Mouse (Mus musculus) liver, embryonic 14.5 days (tissue): Measurements from ENCODE around the gene Dtx3l. TPM values are rescaled to one million over a fixed set of nuclear protein-coding genes. Genes with fewer than 3 reads are reported as not detected.

ENCODE experiments used
- ATAC-seq: fragments of 200-750 bp; cut with Nextera tagmentation; 2 replicates; pipeline ENCODE4 v1.8.0; 2017; ENCODE audit warnings: moderate number of reproducible peaks, mild to moderate bottlenecking, moderate library complexity; ENCODE audit not compliant: insufficient read depth
- DNase-seq, 3 experiments: peaks; one replicate each; pipeline ENCODE4 v3.0.0-alpha.2; 2012 to 2013; ENCODE audit warnings: low read depth in 3 of 3, low spot score in 3 of 3
- H3K27ac ChIP-seq: fragments of 300-500 bp; sonication (generic); 2 replicates; pipeline ENCODE4 v1.5.1; 2014; ENCODE audit warnings: moderate library complexity, mild to moderate bottlenecking, control low read depth, inconsistent platforms
- H3K27me3 ChIP-seq: fragments of 300-500 bp; sonication (generic); 2 replicates; pipeline ENCODE4 v1.6.1; 2014; ENCODE audit warnings: mild to moderate bottlenecking, low read length, moderate library complexity; ENCODE audit not compliant: control insufficient read depth, insufficient read depth
- H3K36me3 ChIP-seq: fragments of 300-500 bp; sonication (generic); replicated peaks from 2 replicates; pipeline ENCODE4 v1.6.1; 2014; ENCODE audit warnings: low read depth; ENCODE audit not compliant: control insufficient read depth, insufficient read depth
- H3K4me1 ChIP-seq, 2 experiments: fragments of 200-500 bp in 1 of 2; fragments of 300-500 bp in 1 of 2; sonication (generic) in 1 of 2; replicated peaks; 2 replicates each; pipeline ENCODE4 v1.6.1; 2012 to 2014; ENCODE audit warnings: antibody characterized with exemption in 1 of 2, inconsistent platforms in 1 of 2, low read length in 1 of 2; ENCODE audit not compliant: control insufficient read depth in 2 of 2, insufficient read depth in 2 of 2
- H3K4me2 ChIP-seq: fragments of 300-500 bp; sonication (generic); 2 replicates; pipeline ENCODE4 v1.6.1; 2014; ENCODE audit warnings: low read depth, mild to moderate bottlenecking, control low read depth, moderate library complexity
- H3K4me3 ChIP-seq, 2 experiments: fragments of 200-500 bp in 1 of 2; fragments of 300-500 bp in 1 of 2; sonication (generic) in 1 of 2; 2 replicates each; pipeline ENCODE4 v1.5.1; 2012 to 2014; ENCODE audit warnings: low read depth in 2 of 2, low read length in 2 of 2, mild to moderate bottlenecking in 2 of 2, control low read depth in 1 of 2, inconsistent platforms in 1 of 2, moderate library complexity in 1 of 2; ENCODE audit not compliant: insufficient read depth in 1 of 2
- H3K9ac ChIP-seq: fragments of 300-500 bp; sonication (generic); replicated peaks from 2 replicates; pipeline ENCODE4 v1.6.1; 2014; ENCODE audit warnings: mild to moderate bottlenecking, control low read depth, moderate library complexity
- H3K9me3 ChIP-seq: fragments of 300-500 bp; sonication (generic); 2 replicates; pipeline ENCODE4 v1.6.1; 2016; ENCODE audit warnings: low read length, mixed read lengths; ENCODE audit not compliant: control insufficient read depth
- CTCF ChIP-seq: IDR thresholded peaks from 2 replicates; pipeline ENCODE4 v1.5.1; 2016; ENCODE audit warnings: antibody characterized with exemption, low read depth, control low read depth
- EP300 ChIP-seq: IDR thresholded peaks from 2 replicates; pipeline ENCODE4 v1.6.1; 2016; ENCODE audit warnings: antibody characterized with exemption, low read depth
- WGBS: fragments of 180-500 bp; shearing (Covaris S2); extraction: QIAGEN DNeasy Blood & Tissue Kit; methylation state at CpG from one replicate; pipeline ENCODE4 v1.1.7; 2014; ENCODE audit not compliant: insufficient replicate concordance; 5-methylcytosine and 5-hydroxymethylcytosine counted together
- polyA plus RNA-seq, 2 experiments: library from polyadenylated mRNA; depleted of rRNA in 1 of 2; stranded (reverse) in 1 of 2; unstranded in 1 of 2; fragments of >200 nt; fragmentation: Nextera tagmentation in 1 of 2; extraction: Ambion mirVana in 1 of 2; gene quantifications; 2 replicates each; pipeline versions ENCODE4 v1.2.1 to v1.2.3; 2012 to 2014

Gene Dtx3l
- polyA plus RNA-seq, 2 experiments = 1.9 to 3.5 TPM

- TF ChIP-seq EP300 (no peak), CTCF (no peak)
- no peak overlapping the region for H3K9ac ChIP-seq
- WGBS = 43% methylated on average over 4 of the region's 4 CpGs
- no peak overlapping the region for H3K4me3 ChIP-seq
- H3K36me3 ChIP-seq = no peaks in the 10 kb centered on the region
- no peak overlapping the region for H3K4me2 ChIP-seq
- no peaks in the 10 kb centered on the region for H3K27me3 ChIP-seq
- no peak overlapping the region for H3K27ac ChIP-seq
- no peak for DNase-seq
- H3K4me1 ChIP-seq = peaks cover 2 to 8% of the 10 kb centered on the region in 2 experiments; a peak in 3 of 4 replicates
- H3K9me3 ChIP-seq = no peaks in the 10 kb centered on the region
- ATAC-seq = no peak
Measured at GRCm38 (mm10) chr16:35907432-35908201, 31.3 kb downstream of the Dtx3l start.

- Histone ChIP-seq H3K4me2 (no peak overlapping the region), H3K4me3 (no peak overlapping the region), H3K9ac (no peak overlapping the region), H3K4me1 (peaks cover 2 to 8% of the 10 kb centered on the region in 2 experiments; a peak in 3 of 4 replicates), H3K27me3 (no peaks in the 10 kb centered on the region), H3K36me3 (no peaks in the 10 kb centered on the region), H3K27ac (no peak overlapping the region), H3K9me3 (no peaks in the 10 kb centered on the region)
- DNase-seq (no peak), ATAC-seq (no peak)
- TF ChIP-seq EP300 (no peak), CTCF (no peak)
- 61% methylated on average over 7 of the region's 7 CpGs for WGBS
Measured at GRCm38 (mm10) chr16:35906887-35907286, 32.1 kb downstream of the Dtx3l start.

- Histone ChIP-seq H3K9me3 (no peaks in the 10 kb centered on the region), H3K36me3 (no peaks in the 10 kb centered on the region), H3K4me1 (peaks cover 2 to 8% of the 10 kb centered on the region in 2 experiments; a peak in 3 of 4 replicates), H3K4me2 (peak overlapping the region; percentile 57), H3K27me3 (no peaks in the 10 kb centered on the region), H3K27ac (peak overlapping the region; percentile 50), H3K9ac (peak overlapping the region; percentile 45; the same call in 1 of the 2 replicates), H3K4me3 (peak overlapping the region; percentile 5 to 10; a peak in 3 of 4 replicates)
- DNase-seq (peak; percentile 33 to 51 (median 39)), ATAC-seq (peak; percentile 83)
- WGBS = 31% methylated on average over 6 of the region's 6 CpGs
- TF ChIP-seq CTCF (no peak), EP300 (0 out of 2 replicates have a peak, but pooled peaks have one; percentile 31)
Measured at GRCm38 (mm10) chr16:35905819-35906485, 33.0 kb downstream of the Dtx3l start.

GRCm38 (mm10) chr16:35905355-35905754 lies 33.6 kb downstream of the Dtx3l start:
- ATAC-seq = no peak
- 62% methylated on average over 3 of the region's 3 CpGs for WGBS

More at GRCm38 (mm10) chr16:35905355-35905754, 33.6 kb downstream of the Dtx3l start:
- H3K9ac ChIP-seq = no peak overlapping the region
- TF ChIP-seq CTCF (no peak), EP300 (no peak)
- no peaks in the 10 kb centered on the region for H3K27me3 ChIP-seq
- H3K4me2 ChIP-seq = peak overlapping the region; percentile 29; the same call in 1 of the 2 replicates
- H3K9me3 ChIP-seq = no peaks in the 10 kb centered on the region
- H3K27ac ChIP-seq = peak overlapping the region; percentile 33; the same call in 1 of the 2 replicates
- DNase-seq = no peak
- H3K4me3 ChIP-seq = no peak overlapping the region
- peaks cover 2 to 8% of the 10 kb centered on the region in 2 experiments; a peak in 3 of 4 replicates for H3K4me1 ChIP-seq
- no peaks in the 10 kb centered on the region for H3K36me3 ChIP-seq
